Mouse (Mus musculus) forebrain, embryonic 13.5 days (tissue): ENCODE measurements around the gene Sdk2. TPM values are rescaled to one million over a fixed set of nuclear protein-coding genes. Genes with fewer than 3 reads are reported as not detected.
A peak's percentile ranks its signal among the peaks of the same experiment; 100 is the strongest.

Experiments used
- ATAC-seq: fragments of 200-750 bp; cut with Nextera tagmentation; 2 replicates; pipeline ENCODE4 v1.8.0; 2017
- H3K27ac ChIP-seq: fragments of 300-500 bp; sonication (generic); 2 replicates; pipeline ENCODE4 v1.5.1; 2015; ENCODE audit warnings: inconsistent platforms, mild to moderate bottlenecking, moderate library complexity
- H3K27me3 ChIP-seq: fragments of 300-500 bp; sonication (generic); 2 replicates; pipeline ENCODE4 v1.6.1; 2015; ENCODE audit warnings: mild to moderate bottlenecking, inconsistent platforms
- H3K36me3 ChIP-seq: fragments of 300-500 bp; sonication (generic); 2 replicates; pipeline ENCODE4 v1.6.1; 2015; ENCODE audit warnings: mild to moderate bottlenecking, inconsistent platforms; ENCODE audit not compliant: poor library complexity, severe bottlenecking
- H3K4me1 ChIP-seq: fragments of 300-500 bp; sonication (generic); 2 replicates; pipeline ENCODE4 v1.6.1; 2015; ENCODE audit warnings: inconsistent platforms
- H3K4me2 ChIP-seq: fragments of 300-500 bp; sonication (generic); 2 replicates; pipeline ENCODE4 v1.6.1; 2015; ENCODE audit warnings: inconsistent platforms, mild to moderate bottlenecking, moderate library complexity
- H3K4me3 ChIP-seq: fragments of 300-500 bp; sonication (generic); 2 replicates; pipeline ENCODE4 v1.5.1; 2015; ENCODE audit warnings: mild to moderate bottlenecking, inconsistent platforms
- H3K9ac ChIP-seq: fragments of 300-500 bp; sonication (generic); 2 replicates; pipeline ENCODE4 v1.6.1; 2015; ENCODE audit warnings: mild to moderate bottlenecking, inconsistent platforms
- H3K9me3 ChIP-seq: fragments of 300-500 bp; sonication (generic); replicated peaks from 2 replicates; pipeline ENCODE4 v1.6.1; 2016; ENCODE audit warnings: inconsistent platforms
- WGBS: fragments of 180-500 bp; shearing (Covaris S2); methylation state at CpG from one replicate; pipeline ENCODE4 v1.1.7; 2015; 5-methylcytosine and 5-hydroxymethylcytosine counted together
- polyA plus RNA-seq: library from polyadenylated mRNA; unstranded; fragments of >200 nt; fragmentation: Nextera tagmentation; extraction: Ambion mirVana; gene quantifications from 2 replicates; pipeline ENCODE4 v1.2.1, GENCODE M21; 2015

Sdk2 gene
- polyA plus RNA-seq, 1 experiment from 2014 or later = 1.6 TPM

DNA sequence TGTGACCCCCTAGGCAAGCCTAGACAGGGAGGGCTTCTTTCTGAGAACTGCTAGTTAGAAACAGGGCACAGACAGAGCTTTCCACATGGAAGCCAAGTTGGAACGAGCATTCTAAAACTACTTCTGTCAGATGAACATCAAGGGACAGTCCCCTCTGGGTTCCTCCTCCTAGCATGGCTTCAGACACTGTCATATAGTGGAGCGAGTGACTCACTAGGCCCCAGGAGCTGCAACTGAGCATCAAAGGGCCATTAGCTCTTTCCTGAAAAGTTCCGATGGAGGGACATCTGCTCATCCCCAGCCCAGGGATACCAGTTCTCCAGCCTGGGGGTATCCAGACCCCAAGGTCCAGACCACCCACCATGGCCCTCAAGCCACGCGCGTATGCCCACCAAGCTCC is 185.0 kb downstream of the Sdk2 start:
- no peak overlapping the region for H3K9ac ChIP-seq
- 0 out of 2 replicates have a peak, but pooled peaks cover 3% of the 10 kb centered on the region for H3K27me3 ChIP-seq
- H3K4me1 ChIP-seq = no peaks in the 10 kb centered on the region; the same call in 1 of the 2 replicates
- no peak overlapping the region for H3K4me3 ChIP-seq
- no peaks in the 10 kb centered on the region for H3K36me3 ChIP-seq
- no peak overlapping the region for H3K27ac ChIP-seq
- WGBS = 82% methylated on average over 6 of the region's 6 CpGs
- no peak overlapping the region for H3K4me2 ChIP-seq
- ATAC-seq = no peak
- no peaks in the 10 kb centered on the region for H3K9me3 ChIP-seq

- no peaks in the 10 kb centered on the region for H3K27me3 ChIP-seq
These were observed 199.8 kb downstream of the Sdk2 start for GRCm38 (mm10) chr11:113867066-113867465.

DNA sequence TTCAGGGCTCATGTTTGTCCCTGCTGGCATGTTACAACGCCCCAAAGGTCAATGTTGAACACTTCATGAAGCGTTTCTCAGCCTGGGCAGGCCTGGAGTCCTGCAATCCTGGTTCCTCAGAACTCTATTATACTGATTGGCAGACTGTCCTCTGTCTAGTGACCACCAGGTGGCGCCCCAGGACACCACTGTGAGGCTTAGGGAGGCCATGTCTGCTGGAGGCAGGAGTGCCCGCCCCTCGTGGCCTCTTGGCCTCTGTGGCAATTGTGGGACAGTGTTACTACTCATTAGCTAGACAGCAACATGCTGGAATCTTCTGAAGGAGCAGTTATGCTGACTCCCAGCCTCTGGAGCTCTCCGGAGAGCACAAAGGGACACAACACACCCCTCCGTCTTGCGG is 201.2 kb downstream of the Sdk2 start:
- Histone ChIP-seq H3K4me1 (no peaks in the 10 kb centered on the region), H3K27me3 (no peaks in the 10 kb centered on the region), H3K4me3 (no peak overlapping the region), H3K9me3 (no peaks in the 10 kb centered on the region), H3K9ac (no peak overlapping the region), H3K27ac (no peak overlapping the region), H3K36me3 (no peaks in the 10 kb centered on the region), H3K4me2 (no peak overlapping the region)
- 34% methylated on average over 8 of the region's 8 CpGs for WGBS
- peak; percentile 74 for ATAC-seq

More at GRCm38 (mm10) chr11:113867066-113867465, 199.8 kb downstream of the Sdk2 start:
- Histone ChIP-seq H3K9ac (no peak overlapping the region), H3K9me3 (no peaks in the 10 kb centered on the region), H3K4me1 (peaks cover 5% of the 10 kb centered on the region), H3K27ac (no peak overlapping the region), H3K4me3 (no peak overlapping the region), H3K36me3 (no peaks in the 10 kb centered on the region), H3K4me2 (no peak overlapping the region)
- 90% methylated on average over 8 of the region's 8 CpGs for WGBS
- no peak for ATAC-seq

DNA sequence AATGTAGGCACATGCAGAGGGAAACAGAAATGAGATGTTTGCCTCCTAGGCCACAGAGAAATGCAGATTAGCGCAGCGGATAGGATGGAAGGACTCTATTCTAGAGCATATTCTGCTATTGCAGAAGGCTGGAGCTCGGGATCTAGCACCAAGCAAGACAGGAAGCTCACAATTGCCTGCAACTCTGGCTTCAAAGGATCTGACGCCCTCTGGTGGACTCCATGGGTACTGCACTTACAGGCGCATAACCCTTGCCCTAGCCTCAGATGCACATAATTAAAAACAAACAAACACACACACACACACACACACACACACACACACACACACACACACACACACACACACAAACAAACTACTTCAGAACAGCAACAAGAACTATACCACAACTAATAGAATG is 203.4 kb downstream of the Sdk2 start:
- Histone ChIP-seq H3K4me1 (no peaks in the 10 kb centered on the region), H3K27me3 (no peaks in the 10 kb centered on the region; the same call in 1 of the 2 replicates), H3K4me3 (no peak overlapping the region), H3K9me3 (no peaks in the 10 kb centered on the region), H3K4me2 (no peak overlapping the region), H3K36me3 (no peaks in the 10 kb centered on the region; the same call in 1 of the 2 replicates), H3K9ac (no peak overlapping the region), H3K27ac (no peak overlapping the region)
- WGBS = 67% methylated on average over 5 of the region's 5 CpGs
- no peak for ATAC-seq

DNA sequence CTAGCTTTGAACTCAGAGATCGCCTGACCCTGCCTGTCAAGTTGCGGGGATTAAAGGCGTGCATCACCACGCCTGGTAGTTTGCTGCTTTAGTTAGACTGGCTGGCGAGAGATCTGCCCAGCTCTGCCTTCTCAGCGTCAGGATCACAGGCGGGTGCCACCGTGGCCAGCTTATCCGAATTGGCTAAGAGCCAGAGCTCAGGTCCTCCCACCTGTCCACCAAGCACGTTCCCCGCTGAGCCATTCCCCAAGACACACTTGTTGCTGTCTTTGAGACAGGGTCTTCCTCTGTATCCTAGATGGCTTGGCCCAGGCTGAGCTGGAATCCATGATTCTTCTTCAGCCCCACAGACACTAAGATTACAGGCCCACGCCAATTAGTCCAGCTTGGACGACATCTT is 211.2 kb downstream of the Sdk2 start:
- no peaks in the 10 kb centered on the region for H3K9me3 ChIP-seq
- WGBS = 81% methylated on average over 13 of the region's 13 CpGs
- H3K9ac ChIP-seq = no peak overlapping the region
- no peaks in the 10 kb centered on the region; the same call in 1 of the 2 replicates for H3K36me3 ChIP-seq
- ATAC-seq = no peak
- H3K27me3 ChIP-seq = peaks cover 5% of the 10 kb centered on the region
- H3K4me2 ChIP-seq = no peak overlapping the region
- no peaks in the 10 kb centered on the region for H3K4me1 ChIP-seq
- H3K27ac ChIP-seq = no peak overlapping the region
- no peak overlapping the region for H3K4me3 ChIP-seq

GRCm38 (mm10) chr11:113851750-113852149 is 215.1 kb downstream of the Sdk2 start:
- H3K9ac ChIP-seq = no peak overlapping the region
- no peaks in the 10 kb centered on the region for H3K9me3 ChIP-seq
- H3K27me3 ChIP-seq = peaks cover 36% of the 10 kb centered on the region
- H3K36me3 ChIP-seq = no peaks in the 10 kb centered on the region
- no peak overlapping the region for H3K4me3 ChIP-seq
- no peak for ATAC-seq
- no peak overlapping the region for H3K4me2 ChIP-seq
- H3K4me1 ChIP-seq = 0 out of 2 replicates have a peak, but pooled peaks cover 6% of the 10 kb centered on the region
- H3K27ac ChIP-seq = no peak overlapping the region
- WGBS = 79% methylated on average over 8 of the region's 8 CpGs

GRCm38 (mm10) chr11:113849322-113849721 is 217.5 kb downstream of the Sdk2 start:
- Histone ChIP-seq H3K27ac (no peak overlapping the region), H3K36me3 (no peaks in the 10 kb centered on the region), H3K4me2 (no peak overlapping the region), H3K9ac (no peak overlapping the region), H3K27me3 (peaks cover 49% of the 10 kb centered on the region), H3K9me3 (no peaks in the 10 kb centered on the region), H3K4me3 (no peak overlapping the region), H3K4me1 (0 out of 2 replicates have a peak, but pooled peaks cover 6% of the 10 kb centered on the region)
- WGBS = 30% methylated on average over 7 of the region's 7 CpGs
- ATAC-seq = no peak

DNA sequence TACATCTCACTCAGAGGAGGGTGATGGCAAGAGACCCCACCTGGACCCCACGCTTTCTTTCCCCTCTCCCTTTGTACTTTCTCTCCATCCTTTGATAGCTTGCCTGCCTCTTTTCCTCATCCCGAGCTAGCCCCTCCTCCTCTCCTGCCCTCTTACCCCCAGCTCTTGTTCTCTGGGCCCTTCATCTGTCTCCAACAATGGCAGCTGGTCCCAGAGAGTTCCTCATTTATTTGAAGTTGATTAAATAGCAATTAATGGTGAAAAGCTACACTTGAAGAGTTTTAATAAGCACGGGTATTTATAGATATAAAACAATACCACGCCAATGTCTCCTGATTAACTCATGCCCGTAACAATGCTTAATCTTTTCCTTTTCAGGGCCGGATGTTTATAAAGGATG is 222.9 kb downstream of the Sdk2 start:
- no peak; the same call in 1 of the 2 replicates for ATAC-seq
- H3K9me3 ChIP-seq = no peaks in the 10 kb centered on the region
- H3K9ac ChIP-seq = no peak overlapping the region
- H3K27me3 ChIP-seq = peaks cover 62% of the 10 kb centered on the region
- H3K4me3 ChIP-seq = no peak overlapping the region
- H3K4me2 ChIP-seq = no peak overlapping the region
- H3K36me3 ChIP-seq = no peaks in the 10 kb centered on the region
- 15% methylated on average over 6 of the region's 6 CpGs for WGBS
- no peak overlapping the region for H3K27ac ChIP-seq
- peaks cover 5% of the 10 kb centered on the region; the same call in 1 of the 2 replicates for H3K4me1 ChIP-seq

GRCm38 (mm10) chr11:113842879-113843278 is 224.0 kb downstream of the Sdk2 start:
- Histone ChIP-seq H3K27ac (no peak overlapping the region), H3K9ac (no peak overlapping the region), H3K4me3 (no peak overlapping the region), H3K36me3 (no peaks in the 10 kb centered on the region), H3K4me1 (peaks cover 5% of the 10 kb centered on the region; the same call in 1 of the 2 replicates), H3K27me3 (peaks cover 62% of the 10 kb centered on the region), H3K4me2 (no peak overlapping the region), H3K9me3 (no peaks in the 10 kb centered on the region)
- 93% methylated on average over 11 of the region's 11 CpGs for WGBS
- ATAC-seq = no peak

DNA sequence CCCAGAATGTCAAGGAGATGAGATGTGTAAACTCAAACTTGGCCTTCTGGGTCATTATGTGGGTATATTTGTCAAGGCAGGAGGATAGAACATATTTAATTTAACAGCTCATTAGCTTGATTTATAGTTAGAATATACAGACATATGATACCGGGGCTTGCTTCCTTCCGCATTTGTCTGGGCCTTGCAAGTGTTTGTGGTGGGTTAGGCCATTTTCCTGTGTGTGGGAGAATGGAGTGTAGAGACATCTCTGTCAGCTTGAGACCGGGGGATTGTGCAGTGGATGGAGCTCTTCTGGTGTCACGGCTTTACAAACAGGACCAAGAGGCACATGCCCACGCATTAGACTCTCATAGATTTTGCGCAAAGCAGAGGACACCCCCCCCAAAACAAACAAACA is 235.2 kb downstream of the Sdk2 start:
- no peak overlapping the region for H3K9ac ChIP-seq
- peaks cover 23% of the 10 kb centered on the region for H3K4me1 ChIP-seq
- H3K9me3 ChIP-seq = no peaks in the 10 kb centered on the region
- H3K27ac ChIP-seq = no peak overlapping the region
- no peak for ATAC-seq
- 93% methylated on average over 6 of the region's 6 CpGs for WGBS
- no peak overlapping the region for H3K4me2 ChIP-seq
- H3K36me3 ChIP-seq = no peaks in the 10 kb centered on the region
- no peak overlapping the region for H3K4me3 ChIP-seq
- H3K27me3 ChIP-seq = peaks cover 9% of the 10 kb centered on the region

- H3K9me3 ChIP-seq = no peaks in the 10 kb centered on the region
- peak overlapping the region; percentile 60 for H3K4me2 ChIP-seq
- peaks cover 12% of the 10 kb centered on the region for H3K27me3 ChIP-seq
- H3K4me3 ChIP-seq = peak overlapping the region; percentile 22
- peaks cover 20% of the 10 kb centered on the region for H3K4me1 ChIP-seq
- ATAC-seq = peak; percentile 67
- peak overlapping the region; percentile 52 for H3K9ac ChIP-seq
- WGBS = 13% methylated on average over 24 of the region's 24 CpGs
- no peak overlapping the region for H3K27ac ChIP-seq
- H3K36me3 ChIP-seq = no peaks in the 10 kb centered on the region
These were observed 238.7 kb downstream of the Sdk2 start for GRCm38 (mm10) chr11:113828081-113828554.

DNA sequence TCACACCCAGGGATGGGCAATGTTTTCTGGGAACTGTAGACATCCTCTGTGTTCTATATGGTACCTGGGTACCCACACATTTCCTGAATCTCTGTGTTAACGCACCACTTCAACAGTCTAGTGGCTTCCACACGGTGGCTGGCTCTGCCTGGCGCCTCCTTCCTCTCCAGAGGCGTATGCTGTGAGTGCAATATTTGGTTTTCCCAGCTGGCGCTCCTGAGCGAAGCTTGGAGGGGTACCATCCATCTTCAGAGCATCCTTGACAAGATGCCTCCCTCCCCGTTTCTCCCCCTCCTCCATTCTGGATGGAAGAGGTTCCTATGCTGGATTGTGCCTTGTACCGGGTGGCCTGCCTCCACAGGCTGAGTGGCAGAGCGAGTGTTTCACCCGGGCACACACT is 246.8 kb downstream of the Sdk2 start:
- Histone ChIP-seq H3K4me3 (no peak overlapping the region), H3K27me3 (peaks cover 11% of the 10 kb centered on the region; the same call in 1 of the 2 replicates), H3K4me2 (no peak overlapping the region), H3K27ac (no peak overlapping the region), H3K9me3 (no peaks in the 10 kb centered on the region), H3K4me1 (peaks cover 11% of the 10 kb centered on the region), H3K36me3 (no peaks in the 10 kb centered on the region), H3K9ac (no peak overlapping the region)
- ATAC-seq = no peak
- WGBS = 94% methylated on average over 10 of the region's 10 CpGs

- Histone ChIP-seq H3K4me1 (peaks cover 11% of the 10 kb centered on the region), H3K4me2 (no peak overlapping the region), H3K27ac (no peak overlapping the region), H3K9me3 (no peaks in the 10 kb centered on the region), H3K27me3 (0 out of 2 replicates have a peak, but pooled peaks cover 9% of the 10 kb centered on the region), H3K9ac (no peak overlapping the region), H3K4me3 (no peak overlapping the region), H3K36me3 (no peaks in the 10 kb centered on the region)
- 5% methylated on average over 1 of the region's 1 CpGs for WGBS
- ATAC-seq = no peak
These were observed 247.8 kb downstream of the Sdk2 start for GRCm38 (mm10) chr11:113819001-113819400.
